Mouse (Mus musculus) heart, adult 2 months (tissue): ENCODE data around the gene Ptpn12. TPM values are rescaled to one million over a fixed set of nuclear protein-coding genes. Genes with fewer than 3 reads are reported as not detected.
A peak's percentile ranks its signal among the peaks of the same experiment; 100 is the strongest.

ENCODE experiments used
- DNase-seq, 2 experiments: peaks; one replicate each; pipeline ENCODE4 v3.0.0; 2021
- H3K27ac ChIP-seq: fragments of 200-600 bp; 2 replicates; pipeline ENCODE4 v1.8.1; 2022
- H3K27me3 ChIP-seq: fragments of 200-500 bp; 2 replicates; pipeline ENCODE4 v1.6.1; 2012; ENCODE audit warnings: mild to moderate bottlenecking, low read length, inconsistent platforms, mixed read lengths; ENCODE audit not compliant: control insufficient read depth, insufficient read depth
- H3K36me3 ChIP-seq: fragments of 200-500 bp; 2 replicates; pipeline ENCODE4 v1.6.1; 2012; ENCODE audit warnings: low read length, inconsistent platforms; ENCODE audit not compliant: control insufficient read depth, insufficient read depth
- H3K4me1 ChIP-seq: fragments of 200-500 bp; 2 replicates; pipeline ENCODE4 v1.6.1; 2011; ENCODE audit warnings: low read length; ENCODE audit not compliant: control insufficient read depth, insufficient read depth
- H3K4me3 ChIP-seq: fragments of 200-600 bp; 2 replicates; pipeline ENCODE4 v1.8.1; 2022
- H3K79me2 ChIP-seq: fragments of 200-500 bp; replicated peaks from 2 replicates; pipeline ENCODE4 v1.6.1; 2012; ENCODE audit warnings: mild to moderate bottlenecking, inconsistent platforms, low read length, moderate library complexity, mixed read lengths; ENCODE audit not compliant: control insufficient read depth, insufficient read depth
- H3K9ac ChIP-seq: fragments of 200-500 bp; 2 replicates; pipeline ENCODE4 v1.6.1; 2012; ENCODE audit warnings: low read depth, mild to moderate bottlenecking, control low read depth, inconsistent platforms, low read length, mixed read lengths
- CTCF ChIP-seq: fragments of 200-600 bp; IDR thresholded peaks from 2 replicates; pipeline ENCODE4 v1.8.1; 2022; ENCODE audit warnings: antibody characterized with exemption, mild to moderate bottlenecking, moderate library complexity
- EP300 ChIP-seq: fragments of 200-500 bp; IDR thresholded peaks from 2 replicates; pipeline ENCODE4 v1.6.1; 2011; ENCODE audit warnings: low read depth, low read length, control low read depth; ENCODE audit not compliant: insufficient read depth
- POLR2A ChIP-seq: fragments of 200-500 bp; IDR thresholded peaks from 2 replicates; pipeline ENCODE4 v1.6.1; 2011; ENCODE audit warnings: mild to moderate bottlenecking, low read depth, low read length, control low read depth; ENCODE audit not compliant: insufficient read depth
- WGBS: fragments of 180-500 bp; shearing (Covaris S2); methylation state at CpG from one replicate; pipeline ENCODE4 v1.1.7; 2018; 5-methylcytosine and 5-hydroxymethylcytosine counted together
- intact Hi-C: fragments of 180-260 bp; cut with DNase I; formaldehyde crosslinking; loops from one replicate; pipeline ENCODE4 v1.15.1; 2025
- polyA plus RNA-seq: library from polyadenylated mRNA; depleted of rRNA; stranded (reverse); fragments of >200 nt; gene quantifications from 2 replicates; pipeline ENCODE4 v1.2.3, GENCODE M21; 2012
- total RNA-seq, 2 experiments: library from RNA; stranded (reverse); gene quantifications; 2 replicates each; pipeline ENCODE4 v1.2.3; 2021

Ptpn12 gene
- total and polyA plus RNA-seq, 3 experiments = 24.8 to 29.0 (median 28.8) TPM

- no peaks in the 10 kb centered on the region for H3K36me3 ChIP-seq
- H3K27ac ChIP-seq = no peak overlapping the region
- intact Hi-C loops = loop anchor here (1.0 to 10.0 kb wide), 2 partner anchors 56 to 174 kb away; no protein-coding TSS in a partner anchor
- peak; percentile 54 to 69 for DNase-seq
- 58% methylated on average over 9 of the region's 9 CpGs for WGBS
- H3K4me1 ChIP-seq = peaks cover 2% of the 10 kb centered on the region; the same call in 1 of the 2 replicates
- no peaks in the 10 kb centered on the region for H3K27me3 ChIP-seq
- no peak overlapping the region for H3K9ac ChIP-seq
- H3K4me3 ChIP-seq = no peak overlapping the region
- H3K79me2 ChIP-seq = no peaks in the 10 kb centered on the region
- TF ChIP-seq POLR2A (no peak), EP300 (no peak), CTCF (peak; percentile 70)
Measured at GRCm38 (mm10) chr5:20968963-20969362, 86.7 kb downstream of the Ptpn12 start.

- Histone ChIP-seq H3K36me3 (no peaks in the 10 kb centered on the region), H3K27ac (no peak overlapping the region), H3K79me2 (no peaks in the 10 kb centered on the region), H3K27me3 (no peaks in the 10 kb centered on the region), H3K4me1 (peaks cover 2% of the 10 kb centered on the region; the same call in 1 of the 2 replicates), H3K9ac (no peak overlapping the region), H3K4me3 (no peak overlapping the region)
- 61% methylated on average over 9 of the region's 9 CpGs for WGBS
- intact Hi-C loops = loop anchor here (1.0 to 10.0 kb wide), 2 partner anchors 55 to 174 kb away; no protein-coding TSS in a partner anchor
- no peak for TF ChIP-seq POLR2A
- no peak for TF ChIP-seq CTCF
- TF ChIP-seq EP300 = no peak
- no peak for DNase-seq
Measured at GRCm38 (mm10) chr5:20968493-20968892, 87.2 kb downstream of the Ptpn12 start.

GRCm38 (mm10) chr5:20967942-20968341 is 87.8 kb downstream of the Ptpn12 start:
- TF ChIP-seq CTCF (no peak), EP300 (no peak), POLR2A (no peak)
- H3K9ac ChIP-seq = no peak overlapping the region
- intact Hi-C loops = loop anchor here (1.0 to 10.0 kb wide), 2 partner anchors 55 to 173 kb away; no protein-coding TSS in a partner anchor
- H3K27ac ChIP-seq = no peak overlapping the region
- no peak overlapping the region for H3K4me3 ChIP-seq
- no peaks in the 10 kb centered on the region for H3K36me3 ChIP-seq
- peaks cover 2% of the 10 kb centered on the region; the same call in 1 of the 2 replicates for H3K4me1 ChIP-seq
- DNase-seq = peak in 1 of 2 experiments; percentile 28
- no peaks in the 10 kb centered on the region for H3K79me2 ChIP-seq
- H3K27me3 ChIP-seq = no peaks in the 10 kb centered on the region
- 23% methylated on average over 4 of the region's 4 CpGs for WGBS

GRCm38 (mm10) chr5:20964446-20964845 is 91.3 kb downstream of the Ptpn12 start:
- TF ChIP-seq POLR2A (no peak), CTCF (no peak), EP300 (no peak)
- no peak for DNase-seq
- intact Hi-C loops = loop anchor here (10.0 kb wide), 1 partner anchor 170 kb away; no protein-coding TSS in a partner anchor
- H3K4me1 ChIP-seq = peaks cover 2% of the 10 kb centered on the region; the same call in 1 of the 2 replicates
- H3K79me2 ChIP-seq = no peaks in the 10 kb centered on the region
- H3K4me3 ChIP-seq = no peak overlapping the region
- WGBS = 79% methylated on average over 6 of the region's 6 CpGs
- H3K36me3 ChIP-seq = no peaks in the 10 kb centered on the region
- no peak overlapping the region for H3K9ac ChIP-seq
- H3K27me3 ChIP-seq = no peaks in the 10 kb centered on the region
- no peak overlapping the region for H3K27ac ChIP-seq

- intact Hi-C loops = loop anchor here (10.0 kb wide), 1 partner anchor 168 kb away; no protein-coding TSS in a partner anchor
- DNase-seq = no peak
Measured at GRCm38 (mm10) chr5:20963295-20963694, 92.4 kb downstream of the Ptpn12 start.

GRCm38 (mm10) chr5:20960927-20961326 is 94.8 kb downstream of the Ptpn12 start:
- TF ChIP-seq POLR2A (no peak), EP300 (no peak), CTCF (no peak)
- Histone ChIP-seq H3K79me2 (no peaks in the 10 kb centered on the region), H3K9ac (no peak overlapping the region), H3K27ac (no peak overlapping the region), H3K27me3 (no peaks in the 10 kb centered on the region), H3K36me3 (no peaks in the 10 kb centered on the region), H3K4me1 (no peaks in the 10 kb centered on the region), H3K4me3 (no peak overlapping the region)
- 100% methylated on average over 2 of the region's 2 CpGs for WGBS
- no peak for DNase-seq
- intact Hi-C loops = loop anchor here (10.0 kb wide), 1 partner anchor 166 kb away; no protein-coding TSS in a partner anchor

More at GRCm38 (mm10) chr5:20963295-20963694, 92.4 kb downstream of the Ptpn12 start:
- Histone ChIP-seq H3K27me3 (no peaks in the 10 kb centered on the region), H3K27ac (no peak overlapping the region), H3K4me3 (no peak overlapping the region), H3K9ac (no peak overlapping the region), H3K36me3 (no peaks in the 10 kb centered on the region), H3K4me1 (peaks cover 2% of the 10 kb centered on the region; the same call in 1 of the 2 replicates), H3K79me2 (no peaks in the 10 kb centered on the region)
- TF ChIP-seq CTCF (no peak), POLR2A (no peak), EP300 (no peak)
- WGBS = 68% methylated on average over 9 of the region's 9 CpGs
